Mouse (Mus musculus) cerebellum, postnatal 4 days (tissue): Measurements from ENCODE around the gene Olfr524.
A peak's percentile ranks its signal among the peaks of the same experiment; 100 is the strongest.

Experiments
- DNase-seq, 2 experiments: peaks; one replicate each; pipeline ENCODE4 v3.0.0; 2022; ENCODE audit warnings: low spot score in 2 of 2, mixed read lengths in 1 of 2

The Olfr524 gene

DNA sequence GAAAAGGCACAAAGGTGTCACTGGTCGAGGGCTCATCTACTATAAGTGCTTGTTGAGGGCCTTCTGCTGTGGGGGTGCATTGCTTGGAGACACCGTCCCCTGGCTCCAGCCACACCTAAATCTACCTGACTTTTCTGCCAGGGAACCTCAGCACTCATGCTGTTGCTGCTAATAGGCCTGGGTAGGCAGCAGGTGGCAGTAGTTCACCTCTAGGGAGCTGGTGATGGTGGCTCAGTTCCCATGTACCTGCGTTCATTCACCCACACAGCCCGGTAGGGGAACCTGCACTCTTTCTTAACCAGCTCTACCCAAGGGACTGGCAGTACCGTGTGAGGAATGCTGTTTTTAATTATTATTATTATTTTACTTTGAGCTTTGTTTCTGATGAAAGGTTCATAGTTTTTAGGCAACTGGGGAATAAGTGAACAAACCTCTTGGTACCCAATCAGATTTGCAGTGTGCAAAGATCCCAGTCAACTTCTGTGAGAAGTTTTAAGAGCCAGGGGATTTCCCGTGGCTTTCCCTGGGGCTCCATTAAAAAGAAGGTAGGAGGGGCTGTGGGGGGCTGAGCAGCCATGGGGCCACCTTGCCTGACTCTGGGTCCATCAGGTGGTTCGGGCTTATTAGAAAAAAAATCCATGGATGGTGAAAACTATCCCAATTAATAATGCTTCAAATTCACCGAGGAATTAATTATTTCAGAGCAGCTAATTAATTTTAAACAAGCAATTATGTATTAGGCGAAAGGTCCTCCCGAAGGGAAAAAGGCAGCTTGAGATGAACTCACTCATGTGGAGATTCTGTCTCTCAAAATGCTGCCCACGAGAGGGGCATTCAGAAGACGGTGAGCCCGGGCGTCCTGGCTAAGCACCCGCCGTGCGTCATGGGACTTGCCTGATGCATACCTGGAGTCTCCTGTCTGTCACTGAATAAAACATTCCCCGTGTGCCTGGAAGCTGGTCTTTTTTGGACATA lies 18.8 kb downstream of the Olfr524 start:
- no peak for DNase-seq

DNA sequence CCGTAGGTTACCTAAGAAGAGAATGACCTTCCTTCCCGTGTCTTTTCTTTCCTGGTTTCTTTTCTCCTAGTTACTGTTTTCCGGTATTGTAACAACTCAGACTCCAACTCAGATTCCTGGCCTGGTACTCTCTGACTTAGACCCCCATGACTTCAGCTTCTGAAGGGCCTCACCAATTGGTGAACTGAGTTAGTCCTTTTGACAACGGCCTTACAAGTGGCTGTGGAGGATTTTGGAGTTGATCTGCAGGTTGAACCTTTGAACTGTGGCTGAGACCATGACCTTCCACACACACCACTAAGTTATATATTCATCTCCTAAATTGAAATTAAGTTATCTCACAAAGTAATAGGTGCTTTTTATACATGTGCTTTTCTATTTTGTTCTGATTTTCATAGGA lies 21.6 kb downstream of the Olfr524 start:
- DNase-seq, result no peak

DNA sequence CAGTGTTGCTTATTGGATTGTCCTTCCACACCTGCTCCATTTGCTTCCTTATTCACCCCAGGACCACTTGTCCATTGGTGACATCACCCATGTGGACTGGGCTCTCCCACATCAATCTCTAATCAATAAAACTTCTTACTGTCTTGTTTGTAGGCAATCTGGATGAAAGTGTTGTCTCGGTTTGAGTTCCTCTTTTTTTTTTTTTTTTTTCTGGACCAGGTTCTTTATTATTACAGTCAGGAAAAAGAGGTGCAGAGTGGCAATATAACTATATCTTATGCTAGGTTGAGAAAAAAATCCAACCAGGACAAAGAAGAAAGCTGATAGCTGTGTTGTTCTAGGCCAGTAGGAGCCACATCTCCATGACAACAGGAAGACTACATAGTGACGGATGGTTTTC lies 25.1 kb downstream of the Olfr524 start:
- no peak for DNase-seq

DNA sequence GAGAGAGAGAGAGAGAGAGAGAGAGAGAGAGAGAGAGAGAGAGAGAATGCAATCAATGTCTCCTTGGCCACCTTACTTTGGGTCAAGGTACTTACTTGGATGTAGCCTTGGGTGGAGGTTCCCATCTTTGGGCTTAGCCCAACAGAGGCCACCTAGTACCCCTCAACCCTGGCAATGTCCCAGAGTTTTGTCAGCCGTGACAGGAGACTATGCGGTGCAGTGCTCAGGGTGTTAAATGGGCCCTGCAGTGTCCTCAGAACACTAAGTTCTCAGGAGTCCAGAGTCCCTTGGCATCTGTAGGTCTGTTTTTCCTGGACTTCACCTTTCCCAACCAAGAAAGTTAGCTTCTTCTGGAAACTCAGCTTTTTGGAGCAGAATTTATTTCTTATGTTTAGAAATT lies 26.6 kb downstream of the Olfr524 start:
- DNase-seq, result no peak

DNA sequence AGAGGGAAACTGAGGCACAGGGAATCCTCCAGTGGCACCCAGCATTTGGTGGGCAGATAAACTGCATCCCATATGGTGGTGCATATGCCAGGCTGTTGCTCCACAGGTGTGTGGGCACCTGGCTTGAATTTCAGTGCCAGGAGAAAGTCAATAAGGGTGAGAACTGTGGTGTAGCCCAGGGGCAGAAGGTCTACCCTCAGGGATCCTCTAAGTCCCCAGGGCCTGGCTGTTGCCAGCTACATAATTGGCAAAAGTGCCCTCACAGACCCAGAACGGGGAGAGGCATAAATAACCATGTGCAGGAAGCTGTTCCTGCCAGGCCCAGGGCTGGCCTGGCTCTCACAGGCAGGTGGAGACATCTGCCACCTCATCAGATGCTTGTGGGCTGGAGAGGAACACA lies 32.8 kb downstream of the Olfr524 start, which contains the start of gene Olfr523:
TSS of gene Olfr523 (plus strand) at position 282 of the 400 bp plus-strand sequence.
- DNase-seq, result peak in 1 of 2 experiments; percentile 47

DNA sequence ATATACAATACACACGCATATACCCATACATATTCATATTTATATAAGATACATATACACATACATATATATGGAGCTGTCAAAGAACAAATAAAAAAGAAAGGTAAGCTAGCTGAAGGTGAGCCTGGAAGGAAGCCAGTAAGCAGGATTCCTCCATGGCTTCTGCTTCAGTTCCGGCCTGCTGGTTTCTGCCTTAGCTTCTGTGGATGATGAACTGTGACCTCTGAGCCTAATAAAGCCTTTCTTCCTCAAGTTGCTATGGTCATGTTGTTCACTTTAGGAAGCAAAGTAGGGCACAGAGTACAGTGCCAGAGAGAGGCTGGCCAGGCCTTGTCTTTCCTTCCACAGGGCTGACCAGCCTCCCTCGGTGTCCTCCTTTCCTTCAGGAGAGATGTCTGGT lies 34.9 kb downstream of the Olfr524 start:
- no peak for DNase-seq

DNA sequence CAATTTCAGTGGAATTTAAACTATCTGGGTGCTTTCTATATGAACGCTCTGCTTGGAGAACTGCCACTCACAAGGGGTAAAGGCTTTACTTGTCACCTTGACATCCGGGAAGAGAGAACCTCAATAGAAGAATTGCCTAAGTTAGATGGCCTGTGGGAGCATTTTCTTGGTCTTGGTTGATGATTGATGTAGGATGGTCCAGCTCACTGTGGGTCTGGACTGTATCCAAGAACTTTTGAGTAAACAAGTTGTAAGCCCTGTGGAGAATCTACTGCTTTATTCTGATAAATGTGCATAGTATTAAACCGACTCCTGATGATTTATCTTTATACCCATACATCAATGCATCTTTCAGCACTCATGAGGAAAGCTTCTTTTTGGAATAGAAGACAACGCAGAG lies 36.4 kb downstream of the Olfr524 start:
- DNase-seq, result no peak

DNA sequence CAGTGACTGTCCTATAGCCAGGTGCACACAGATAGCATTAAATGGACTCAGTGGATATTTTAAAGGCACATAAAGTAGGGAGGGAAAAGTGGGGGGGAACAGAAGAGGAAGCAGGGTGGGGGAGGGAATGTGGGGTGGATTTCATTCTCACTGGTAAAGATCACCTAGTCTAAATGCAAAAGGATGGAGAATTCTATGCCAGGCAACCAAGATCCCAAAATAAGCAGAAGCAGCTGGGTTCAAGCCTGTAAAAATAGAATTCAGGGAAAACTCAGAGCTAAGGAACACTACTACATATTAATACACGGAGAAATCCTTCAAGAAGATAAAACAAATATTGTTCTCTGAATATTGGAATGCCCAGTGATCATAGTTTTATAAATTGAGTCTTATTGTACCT lies 37.8 kb downstream of the Olfr524 start:
- DNase-seq, result no peak

DNA sequence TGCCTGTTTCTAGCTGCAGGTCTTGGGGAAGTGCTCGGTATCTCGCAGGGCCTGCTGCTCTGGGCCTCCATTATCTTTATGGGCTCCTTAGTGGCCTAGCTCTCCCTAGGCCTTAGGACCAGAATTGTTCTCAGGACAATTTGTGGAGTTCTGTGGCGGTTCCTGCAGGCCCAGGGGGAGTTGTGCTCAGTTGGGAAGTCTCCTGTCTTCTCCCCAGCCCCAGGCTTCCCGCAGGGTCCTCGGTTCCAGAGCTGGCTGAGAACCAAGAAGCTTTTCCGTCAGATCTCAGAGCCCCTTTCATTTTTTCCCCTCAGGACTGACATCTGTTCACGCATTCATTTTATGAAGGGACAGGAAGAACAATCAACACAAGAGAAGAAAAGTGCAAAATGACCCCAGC lies 41.1 kb downstream of the Olfr524 start, which contains the start of gene Olfr522:
TSS of gene Olfr522 (minus strand) at position 101 of the 400 bp plus-strand sequence.
- no peak for DNase-seq

DNA sequence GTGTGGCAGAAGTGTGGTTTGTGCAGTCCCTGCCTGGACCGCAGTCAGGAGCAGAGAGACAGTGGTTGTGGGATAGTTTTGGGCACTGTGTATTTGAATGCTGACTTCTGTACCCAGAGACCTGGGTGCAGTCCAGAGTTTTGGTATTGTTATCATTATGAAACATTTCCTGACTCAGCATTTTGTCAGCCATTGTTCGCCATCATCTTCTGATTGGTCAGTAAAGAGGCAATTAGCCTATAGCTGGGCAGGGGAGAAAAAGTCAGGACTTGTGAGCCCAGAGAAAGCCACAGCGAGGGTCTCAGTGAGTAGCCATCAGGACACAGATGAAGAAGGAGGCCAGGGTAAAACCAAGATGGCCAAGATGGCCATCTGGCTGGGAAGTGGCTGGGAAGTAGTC lies 45.4 kb downstream of the Olfr524 start:
- DNase-seq, result no peak

DNA sequence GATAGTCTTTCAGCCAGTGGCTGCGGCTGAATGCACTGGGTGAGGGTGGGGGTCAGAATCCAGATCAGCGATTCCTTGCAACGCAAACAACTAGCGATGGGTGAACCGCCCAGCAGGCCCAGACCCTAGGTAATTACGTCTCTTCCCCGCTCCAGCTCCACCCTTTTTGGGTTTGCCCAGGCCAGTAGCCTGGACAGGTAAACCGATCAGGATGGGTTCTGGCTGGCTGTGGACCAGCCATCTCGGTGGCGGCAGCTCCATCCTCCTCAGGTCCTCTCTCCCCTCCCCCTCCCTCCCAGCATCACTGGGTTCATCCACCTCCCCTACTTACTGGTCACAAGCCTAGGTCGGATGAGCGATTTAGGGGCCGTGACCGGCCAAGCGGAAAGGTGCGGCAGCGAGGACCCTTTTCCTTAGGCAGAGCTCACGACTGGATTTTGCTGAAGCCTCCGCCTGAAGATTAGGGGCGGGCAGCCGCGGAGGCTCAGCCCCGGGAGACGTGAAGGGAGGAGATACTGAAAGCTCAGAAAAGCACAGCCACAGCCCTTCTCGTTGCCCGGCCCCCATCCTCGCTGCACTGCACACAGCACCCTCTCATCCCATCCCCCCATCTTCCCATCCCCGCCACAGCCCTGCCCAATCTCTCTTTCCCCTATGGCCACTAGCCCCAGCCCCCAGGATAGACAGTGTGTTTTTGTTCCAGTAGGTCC lies 51.4 kb downstream of the Olfr524 start, which contains the start of gene Sprn:
TSS of gene Sprn (minus strand) at position 660 of the 710 bp plus-strand sequence.
- peak; percentile 31 to 37 for DNase-seq

DNA sequence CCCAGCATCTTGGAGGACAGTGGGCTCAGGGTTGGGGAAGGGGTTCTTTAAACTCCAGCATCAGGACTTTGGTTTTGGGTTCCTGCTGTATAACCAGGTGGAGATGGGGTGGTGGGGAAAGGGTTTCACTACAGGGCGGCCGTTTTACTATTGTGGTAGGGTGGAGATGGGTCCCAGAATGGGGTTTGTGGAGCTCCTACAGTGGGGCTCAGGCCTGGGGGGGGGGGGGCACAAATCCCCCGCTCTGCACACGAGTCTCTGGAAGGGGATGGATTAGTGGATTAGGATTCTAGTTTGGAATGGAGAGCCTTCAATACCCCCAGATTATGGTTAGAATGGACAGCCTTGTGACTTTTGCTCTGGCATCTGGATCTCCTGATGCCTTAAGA lies 51.9 kb downstream of the Olfr524 start:
- no peak for DNase-seq

DNA sequence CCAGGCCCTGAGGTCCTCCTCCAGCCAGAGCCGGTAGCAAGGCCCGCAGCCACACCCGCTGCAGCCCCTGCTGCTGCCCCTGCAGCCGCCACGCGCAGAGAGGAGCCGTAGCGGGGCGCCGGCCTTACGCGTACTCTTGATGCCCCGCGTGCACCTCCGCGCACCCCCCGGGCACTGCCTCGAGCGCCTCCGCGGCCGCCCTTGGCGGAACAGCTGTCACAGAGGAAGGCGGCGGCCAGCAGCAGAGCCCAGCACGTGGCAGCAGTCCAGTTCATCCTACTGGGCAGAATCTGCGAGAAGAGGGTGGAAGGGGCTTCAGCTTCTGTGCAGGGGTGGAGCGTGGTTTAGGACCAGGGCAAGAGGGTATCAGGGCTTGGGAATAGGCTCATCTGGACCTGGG lies 52.4 kb downstream of the Olfr524 start:
- DNase-seq, result peak in 1 of 2 experiments; percentile 59
